Mouse (Mus musculus) forebrain, embryonic 14.5 days (tissue): ENCODE results near the gene Gm17428. TPM values are rescaled to one million over a fixed set of nuclear protein-coding genes. Genes with fewer than 3 reads are reported as not detected.
A peak's percentile ranks its signal among the peaks of the same experiment; 100 is the strongest.
"Not testable (repeated sequence)": the region's sequence is repeated elsewhere in the genome, so short reads cannot be mapped to it uniquely, and the experiment has no call there.

Experiments
- ATAC-seq: fragments of 200-750 bp; cut with Nextera tagmentation; 2 replicates; pipeline ENCODE4 v1.8.0; 2017; ENCODE audit warnings: mild to moderate bottlenecking, moderate library complexity
- DNase-seq: peaks from one replicate; pipeline ENCODE4 v3.0.0-alpha.2; 2015; ENCODE audit warnings: low spot score
- H3K27ac ChIP-seq: fragments of 300-500 bp; sonication (generic); 2 replicates; pipeline ENCODE4 v1.5.1; 2014; ENCODE audit warnings: low read depth, mild to moderate bottlenecking, control low read depth, low read length, moderate library complexity
- H3K27me3 ChIP-seq: fragments of 300-500 bp; sonication (generic); replicated peaks from 2 replicates; pipeline ENCODE4 v1.6.1; 2014; ENCODE audit warnings: low read length, control low read depth, mixed read lengths; ENCODE audit not compliant: control insufficient read depth, insufficient read depth
- H3K36me3 ChIP-seq: fragments of 300-500 bp; sonication (generic); 2 replicates; pipeline ENCODE4 v1.6.1; 2014; ENCODE audit warnings: low read length, control low read depth; ENCODE audit not compliant: control insufficient read depth, insufficient read depth
- H3K4me1 ChIP-seq: fragments of 300-500 bp; sonication (generic); 2 replicates; pipeline ENCODE4 v1.6.1; 2014; ENCODE audit warnings: antibody characterized with exemption, low read length, control low read depth; ENCODE audit not compliant: control insufficient read depth, insufficient read depth
- H3K4me2 ChIP-seq: fragments of 300-500 bp; sonication (generic); 2 replicates; pipeline ENCODE4 v1.6.1; 2014; ENCODE audit warnings: mild to moderate bottlenecking, control low read depth, low read length
- H3K4me3 ChIP-seq: fragments of 300-500 bp; sonication (generic); 2 replicates; pipeline ENCODE4 v1.5.1; 2014; ENCODE audit warnings: low read depth, low read length, control low read depth
- H3K9ac ChIP-seq: fragments of 300-500 bp; sonication (generic); 2 replicates; pipeline ENCODE4 v1.6.1; 2014; ENCODE audit warnings: mild to moderate bottlenecking, low read length, control low read depth, moderate library complexity
- H3K9me3 ChIP-seq: fragments of 300-500 bp; sonication (generic); replicated peaks from 2 replicates; pipeline ENCODE4 v1.6.1; 2016; ENCODE audit warnings: low read length, control low read depth, mixed read lengths; ENCODE audit not compliant: control insufficient read depth
- WGBS: fragments of 180-500 bp; shearing (Covaris S2); extraction: QIAGEN DNeasy Blood & Tissue Kit; methylation state at CpG from one replicate; pipeline ENCODE4 v1.1.7; 2014; 5-methylcytosine and 5-hydroxymethylcytosine counted together
- polyA plus RNA-seq: library from polyadenylated mRNA; unstranded; fragments of >200 nt; fragmentation: Nextera tagmentation; extraction: Ambion mirVana; gene quantifications from 2 replicates; pipeline ENCODE4 v1.2.1, GENCODE M21; 2014

Gene Gm17428
- polyA plus RNA-seq, 1 experiment from 2014 or later = not detected

- H3K4me3 ChIP-seq = no peak overlapping the region
- no peak for ATAC-seq
- no peak for DNase-seq
- WGBS = 97% methylated on average over 3 of the region's 3 CpGs
- H3K9ac ChIP-seq = no peak overlapping the region
- no peak overlapping the region for H3K27ac ChIP-seq
- H3K27me3 ChIP-seq = no peaks in the 10 kb centered on the region
- no peaks in the 10 kb centered on the region for H3K4me1 ChIP-seq
- H3K9me3 ChIP-seq = no peaks in the 10 kb centered on the region
- H3K36me3 ChIP-seq = no peaks in the 10 kb centered on the region
- H3K4me2 ChIP-seq = no peak overlapping the region
Measured at GRCm38 (mm10) chr14:54959197-54959596, 17.5 kb upstream of the Gm17428 start.

DNA sequence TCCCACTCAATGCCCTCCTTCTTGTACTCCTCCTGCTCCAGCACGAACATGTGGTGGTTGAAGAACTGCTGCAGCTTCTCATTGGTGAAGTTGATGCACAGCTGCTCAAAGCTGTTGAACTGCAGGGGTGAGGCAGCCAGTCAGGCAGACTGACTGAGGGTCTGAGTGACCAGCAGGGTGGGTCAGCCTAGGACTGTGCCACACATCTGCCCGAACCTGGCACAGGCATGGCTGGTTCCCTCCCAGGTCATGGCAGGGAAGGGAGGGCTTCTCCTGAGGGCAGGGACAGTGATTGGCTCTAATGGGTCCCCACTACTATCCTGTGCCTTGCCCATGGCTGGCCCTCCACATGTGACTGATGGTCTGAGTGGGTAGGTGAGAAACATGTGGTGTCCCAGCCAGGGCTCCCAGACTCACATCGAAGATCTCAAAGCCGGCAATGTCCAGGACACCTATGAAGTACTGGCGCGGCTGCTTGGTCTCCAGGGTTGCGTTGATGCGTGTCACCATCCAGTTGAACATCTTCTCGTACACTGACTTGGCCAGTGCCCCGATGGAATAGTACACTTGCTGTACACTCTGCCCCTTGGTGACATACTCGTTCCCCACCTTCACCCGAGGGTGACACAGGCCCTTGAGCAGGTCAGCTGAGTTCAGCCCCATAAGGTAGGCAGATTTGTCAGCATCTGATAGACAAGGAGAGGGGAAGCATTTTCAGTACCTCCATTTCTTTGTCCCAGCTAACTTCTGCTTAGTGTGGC is 16.7 kb upstream of the Gm17428 start:
- WGBS = 94% methylated on average over 12 of the region's 12 CpGs
- not testable (repeated sequence) for H3K4me1 ChIP-seq, H3K4me2 ChIP-seq, H3K27ac ChIP-seq, H3K9ac ChIP-seq, ATAC-seq, H3K4me3 ChIP-seq, H3K36me3 ChIP-seq, H3K9me3 ChIP-seq, DNase-seq, H3K27me3 ChIP-seq

- Histone ChIP-seq H3K4me1 (no peaks in the 10 kb centered on the region), H3K27ac (no peak overlapping the region), H3K9me3 (no peaks in the 10 kb centered on the region), H3K4me2 (no peak overlapping the region), H3K4me3 (no peak overlapping the region), H3K9ac (no peak overlapping the region), H3K27me3 (no peaks in the 10 kb centered on the region), H3K36me3 (no peaks in the 10 kb centered on the region)
- DNase-seq (peak; percentile 1), ATAC-seq (no peak)
- 68% methylated on average over 10 of the region's 10 CpGs for WGBS
Measured at GRCm38 (mm10) chr14:54960769-54961168, 16.0 kb upstream of the Gm17428 start.

DNA sequence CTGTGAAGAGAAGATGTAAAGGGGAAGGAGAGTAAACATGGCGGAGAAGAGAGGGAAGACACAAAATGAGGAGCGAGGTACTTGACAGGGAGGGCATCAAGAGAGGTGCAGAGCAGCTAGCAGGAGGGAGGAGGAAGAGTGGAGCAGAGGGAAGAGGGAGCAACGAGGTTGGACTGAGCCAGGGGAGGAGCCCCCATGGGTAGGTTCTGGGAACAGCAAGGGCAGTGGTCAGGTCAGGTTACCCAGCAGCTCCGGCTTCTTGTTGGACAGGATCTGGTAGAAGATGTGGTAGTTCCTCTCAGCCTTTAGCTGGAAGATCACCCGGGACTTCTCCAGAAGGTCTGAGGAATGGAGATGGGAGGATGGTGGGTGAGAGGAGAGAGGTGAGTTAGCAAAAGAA is 15.2 kb upstream of the Gm17428 start:
- 86% methylated on average over 5 of the region's 5 CpGs for WGBS
- no peaks in the 10 kb centered on the region for H3K9me3 ChIP-seq
- H3K4me1 ChIP-seq = no peaks in the 10 kb centered on the region
- no peak overlapping the region for H3K4me3 ChIP-seq
- no peak overlapping the region for H3K27ac ChIP-seq
- H3K9ac ChIP-seq = no peak overlapping the region
- ATAC-seq (no peak), DNase-seq (no peak)
- no peak overlapping the region for H3K4me2 ChIP-seq
- H3K27me3 ChIP-seq = no peaks in the 10 kb centered on the region
- no peaks in the 10 kb centered on the region for H3K36me3 ChIP-seq

- Histone ChIP-seq H3K27me3 (no peaks in the 10 kb centered on the region), H3K4me1 (no peaks in the 10 kb centered on the region), H3K9ac (no peak overlapping the region), H3K9me3 (no peaks in the 10 kb centered on the region), H3K27ac (no peak overlapping the region), H3K4me2 (no peak overlapping the region), H3K36me3 (no peaks in the 10 kb centered on the region), H3K4me3 (no peak overlapping the region)
- WGBS = 93% methylated on average over 7 of the region's 7 CpGs
- DNase-seq (no peak), ATAC-seq (no peak)
Measured at GRCm38 (mm10) chr14:54962714-54963113, 14.0 kb upstream of the Gm17428 start.

DNA sequence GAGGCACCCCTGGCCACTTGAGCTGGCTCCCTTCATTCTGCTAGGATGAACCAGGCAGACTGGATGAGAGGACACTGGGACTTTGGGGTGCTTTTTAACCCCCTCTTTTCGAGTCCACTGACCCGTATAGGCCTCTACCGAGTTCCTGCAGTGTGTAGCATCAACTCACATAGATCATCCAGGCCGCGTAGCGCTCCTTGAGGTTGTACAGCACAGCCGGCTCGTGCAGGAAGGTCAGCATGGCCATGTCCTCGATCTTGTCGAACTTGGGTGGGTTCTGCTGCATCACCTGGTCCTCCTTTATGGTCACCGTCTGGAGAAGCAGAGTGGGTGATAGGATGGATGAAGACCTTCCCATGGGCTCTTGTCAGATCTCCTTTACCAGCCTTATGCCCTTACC is 13.0 kb upstream of the Gm17428 start:
- ATAC-seq = no peak
- no peak for DNase-seq
- Histone ChIP-seq H3K4me2 (no peak overlapping the region), H3K9me3 (no peaks in the 10 kb centered on the region), H3K36me3 (no peaks in the 10 kb centered on the region), H3K27me3 (no peaks in the 10 kb centered on the region), H3K4me3 (no peak overlapping the region), H3K4me1 (no peaks in the 10 kb centered on the region), H3K27ac (no peak overlapping the region), H3K9ac (no peak overlapping the region)
- WGBS = 89% methylated on average over 11 of the region's 11 CpGs

DNA sequence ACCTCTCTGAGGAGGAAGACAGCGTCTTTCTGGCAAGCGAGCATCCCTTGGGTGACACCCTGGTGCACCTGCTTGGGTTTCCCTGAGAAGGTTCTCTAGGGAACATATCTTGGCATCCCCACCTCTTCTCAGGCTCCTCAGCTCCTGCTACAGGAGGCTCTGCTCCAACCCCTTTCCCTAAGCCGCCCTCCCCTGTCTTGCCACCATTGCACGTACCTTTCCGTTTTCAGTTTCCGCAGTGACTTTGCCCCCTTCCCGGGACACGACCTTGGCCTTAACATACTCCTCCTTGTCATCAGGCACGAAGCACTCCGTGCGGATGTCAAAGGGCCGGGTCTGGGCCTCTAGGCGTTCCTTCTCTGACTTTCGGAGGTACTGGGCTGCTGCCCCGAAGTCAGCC is 11.7 kb upstream of the Gm17428 start:
- H3K9me3 ChIP-seq = no peaks in the 10 kb centered on the region
- H3K36me3 ChIP-seq = no peaks in the 10 kb centered on the region
- no peak overlapping the region for H3K4me2 ChIP-seq
- H3K27me3 ChIP-seq = no peaks in the 10 kb centered on the region
- no peaks in the 10 kb centered on the region for H3K4me1 ChIP-seq
- DNase-seq = no peak
- no peak overlapping the region for H3K4me3 ChIP-seq
- H3K9ac ChIP-seq = no peak overlapping the region
- 82% methylated on average over 15 of the region's 15 CpGs for WGBS
- ATAC-seq = no peak
- H3K27ac ChIP-seq = no peak overlapping the region

DNA sequence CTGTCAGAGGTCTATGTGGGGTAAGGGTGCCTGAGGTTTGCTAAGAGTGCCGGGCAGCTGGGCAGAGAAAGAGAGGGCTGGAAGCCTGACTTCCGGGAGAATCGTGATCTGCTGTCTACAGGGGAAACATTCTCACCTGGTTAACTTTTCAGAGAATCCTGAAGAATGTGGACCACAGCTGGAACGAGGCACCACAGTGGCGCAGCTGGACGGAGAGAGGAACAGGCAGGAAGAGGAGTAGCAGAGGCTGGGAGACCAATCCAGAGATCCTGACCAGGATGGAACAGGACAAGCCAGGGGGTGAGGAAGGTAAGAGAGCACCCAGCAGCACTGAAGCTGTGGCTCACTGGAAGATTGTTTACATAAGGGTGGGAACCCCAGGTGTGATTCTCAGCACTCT is 11.1 kb upstream of the Gm17428 start:
- 73% methylated on average over 6 of the region's 6 CpGs for WGBS
- Histone ChIP-seq H3K4me2 (no peak overlapping the region), H3K4me3 (no peak overlapping the region), H3K9me3 (no peaks in the 10 kb centered on the region), H3K4me1 (no peaks in the 10 kb centered on the region), H3K9ac (no peak overlapping the region), H3K36me3 (no peaks in the 10 kb centered on the region), H3K27ac (no peak overlapping the region), H3K27me3 (no peaks in the 10 kb centered on the region)
- ATAC-seq (no peak), DNase-seq (no peak)

GRCm38 (mm10) chr14:54966320-54966977 is 10.3 kb upstream of the Gm17428 start, which contains the start of gene Myh6:
Myh6 (minus strand) TSS chr14:54966927.
- H3K9me3 ChIP-seq = no peaks in the 10 kb centered on the region
- no peaks in the 10 kb centered on the region for H3K36me3 ChIP-seq
- H3K4me1 ChIP-seq = no peaks in the 10 kb centered on the region
- no peaks in the 10 kb centered on the region for H3K27me3 ChIP-seq
- ATAC-seq (no peak), DNase-seq (no peak)
- WGBS = 77% methylated on average over 7 of the region's 7 CpGs
- H3K4me3 ChIP-seq = no peak within 1 kb of the TSS
- no peak within 1 kb of the TSS for H3K27ac ChIP-seq
- no peak within 1 kb of the TSS for H3K4me2 ChIP-seq
- H3K9ac ChIP-seq = no peak within 1 kb of the TSS
